Mouse (Mus musculus): ENCODE measurements around the gene Sun2. TPM values are rescaled to one million over a fixed set of nuclear protein-coding genes. Genes with fewer than 3 reads are reported as not detected.

Sun2 gene
- polyA plus RNA-seq, 1 experiment from 2014 or later, result 5.9 TPM

GRCm38 (mm10) chr15:79767327-79767961 is 25.1 kb upstream of the Sun2 start:
- WGBS, result 83% methylated on average over 16 of the region's 16 CpGs
- no peak overlapping the region for H3K9ac ChIP-seq
- H3K4me1 ChIP-seq, result peaks cover 30% of the 10 kb centered on the region
- no peak overlapping the region for H3K4me2 ChIP-seq
- H3K4me3 ChIP-seq (replicated peaks), result no peak overlapping the region
- H3K9me3 ChIP-seq (replicated peaks), result no peaks in the 10 kb centered on the region
- no peaks in the 10 kb centered on the region for H3K27me3 ChIP-seq
- peaks cover 24% of the 10 kb centered on the region for H3K36me3 ChIP-seq
- no peak overlapping the region for H3K27ac ChIP-seq
- ATAC-seq (replicated peaks; ENCODE audit: low FRiP score), result no peak

- Histone ChIP-seq H3K4me3 (replicated peaks) (no peak overlapping the region), H3K27ac (no peak overlapping the region), H3K36me3 (peaks cover 32% of the 10 kb centered on the region), H3K27me3 (no peaks in the 10 kb centered on the region), H3K9ac (no peak overlapping the region), H3K4me2 (no peak overlapping the region), H3K4me1 (peaks cover 30% of the 10 kb centered on the region), H3K9me3 (replicated peaks) (no peaks in the 10 kb centered on the region)
- no peak for ATAC-seq (replicated peaks; ENCODE audit: low FRiP score)
- 88% methylated on average over 10 of the region's 10 CpGs for WGBS
Measured at GRCm38 (mm10) chr15:79766586-79767071, 24.3 kb upstream of the Sun2 start.

DNA sequence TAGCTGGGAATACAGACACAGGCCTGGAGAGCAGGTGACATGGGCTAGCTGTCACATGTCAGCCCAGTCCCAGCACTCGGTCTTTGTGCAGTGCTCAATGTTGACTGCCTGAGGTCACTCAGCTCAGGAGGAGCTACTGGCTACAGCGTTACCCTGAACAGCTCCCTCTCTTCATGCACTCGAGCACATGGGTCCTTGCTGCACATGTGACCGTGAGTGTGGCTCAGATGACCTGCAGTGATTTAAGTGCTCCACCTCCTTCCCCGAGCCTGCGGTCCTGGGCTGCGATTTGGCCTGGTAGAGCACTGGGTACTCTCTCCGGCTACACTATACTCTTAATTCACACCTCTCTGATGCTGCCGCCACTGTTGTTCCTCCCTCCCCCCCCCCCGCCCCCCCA is 23.8 kb upstream of the Sun2 start:
- no peak for ATAC-seq (replicated peaks; ENCODE audit: low FRiP score)
- WGBS, result 26% methylated on average over 10 of the region's 10 CpGs
- peaks cover 32% of the 10 kb centered on the region for H3K36me3 ChIP-seq

GRCm38 (mm10) chr15:79765361-79765760 is 23.0 kb upstream of the Sun2 start:
- Histone ChIP-seq H3K4me3 (replicated peaks) (no peak overlapping the region), H3K4me1 (peaks cover 21% of the 10 kb centered on the region; the same call in 1 of the 2 replicates), H3K9me3 (replicated peaks) (no peaks in the 10 kb centered on the region), H3K4me2 (no peak overlapping the region), H3K27ac (no peak overlapping the region), H3K9ac (no peak overlapping the region), H3K36me3 (peaks cover 35% of the 10 kb centered on the region), H3K27me3 (no peaks in the 10 kb centered on the region)
- 85% methylated on average over 2 of the region's 2 CpGs for WGBS
- ATAC-seq (replicated peaks; ENCODE audit: low FRiP score), result no peak

More for the DNA sequence above, 23.8 kb upstream of the Sun2 start:
- no peaks in the 10 kb centered on the region for H3K27me3 ChIP-seq
- peaks cover 28% of the 10 kb centered on the region for H3K4me1 ChIP-seq
- H3K27ac ChIP-seq, result no peak overlapping the region
- no peak overlapping the region for H3K4me2 ChIP-seq
- H3K4me3 ChIP-seq (replicated peaks), result no peak overlapping the region
- no peaks in the 10 kb centered on the region for H3K9me3 ChIP-seq (replicated peaks)
- H3K9ac ChIP-seq, result no peak overlapping the region

DNA sequence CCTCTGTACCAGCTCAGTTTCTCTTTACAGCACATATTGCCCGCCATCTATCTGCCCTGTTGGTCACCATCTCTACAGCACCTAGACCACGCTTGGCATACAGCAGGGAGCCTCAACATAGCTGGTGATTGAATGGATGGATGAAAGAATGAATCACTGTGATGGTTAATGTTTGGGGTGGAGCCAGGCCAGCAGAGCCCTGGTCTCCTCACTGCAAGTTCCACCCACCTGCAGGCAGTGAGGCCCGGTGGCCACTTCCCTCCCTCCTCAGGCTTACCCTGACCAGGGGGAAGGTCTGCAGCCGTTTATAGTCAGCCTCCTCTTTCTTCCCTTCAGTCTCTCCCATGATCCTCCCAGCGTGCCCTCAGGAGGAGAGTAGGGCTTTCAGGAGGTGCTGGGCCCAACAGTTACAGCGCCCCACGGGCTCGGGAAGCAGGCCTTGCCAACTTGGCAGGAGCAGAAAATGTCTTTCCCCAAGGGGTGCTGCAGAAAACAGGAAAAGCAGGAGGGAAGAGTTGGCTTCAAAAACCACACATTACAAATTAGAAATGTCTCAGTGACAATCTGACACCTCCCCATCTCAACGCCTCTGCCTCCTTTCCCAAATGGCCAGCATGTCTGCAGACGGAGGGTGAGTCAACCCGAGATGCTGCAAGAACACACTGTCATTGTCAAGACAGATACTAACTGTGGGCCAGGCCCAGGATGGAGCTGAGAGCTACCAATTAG is 22.4 kb upstream of the Sun2 start:
- Histone ChIP-seq H3K27ac (no peak overlapping the region), H3K27me3 (no peaks in the 10 kb centered on the region), H3K9me3 (replicated peaks) (no peaks in the 10 kb centered on the region), H3K36me3 (peaks cover 35% of the 10 kb centered on the region), H3K4me1 (peaks cover 21% of the 10 kb centered on the region; the same call in 1 of the 2 replicates), H3K9ac (no peak overlapping the region), H3K4me3 (replicated peaks) (no peak overlapping the region), H3K4me2 (no peak overlapping the region)
- 68% methylated on average over 11 of the region's 11 CpGs for WGBS
- no peak for ATAC-seq (replicated peaks; ENCODE audit: low FRiP score)

GRCm38 (mm10) chr15:79763601-79764246 is 21.4 kb upstream of the Sun2 start:
- H3K4me3 ChIP-seq (replicated peaks), result no peak overlapping the region
- H3K27ac ChIP-seq, result no peak overlapping the region
- 75% methylated on average over 7 of the region's 7 CpGs for WGBS
- H3K9me3 ChIP-seq (replicated peaks), result no peaks in the 10 kb centered on the region
- ATAC-seq (replicated peaks; ENCODE audit: low FRiP score), result no peak; the same call in 1 of the 2 replicates
- no peak overlapping the region for H3K4me2 ChIP-seq
- no peaks in the 10 kb centered on the region for H3K27me3 ChIP-seq
- peaks cover 21% of the 10 kb centered on the region; the same call in 1 of the 2 replicates for H3K4me1 ChIP-seq
- H3K36me3 ChIP-seq, result peaks cover 35% of the 10 kb centered on the region
- H3K9ac ChIP-seq, result no peak overlapping the region

DNA sequence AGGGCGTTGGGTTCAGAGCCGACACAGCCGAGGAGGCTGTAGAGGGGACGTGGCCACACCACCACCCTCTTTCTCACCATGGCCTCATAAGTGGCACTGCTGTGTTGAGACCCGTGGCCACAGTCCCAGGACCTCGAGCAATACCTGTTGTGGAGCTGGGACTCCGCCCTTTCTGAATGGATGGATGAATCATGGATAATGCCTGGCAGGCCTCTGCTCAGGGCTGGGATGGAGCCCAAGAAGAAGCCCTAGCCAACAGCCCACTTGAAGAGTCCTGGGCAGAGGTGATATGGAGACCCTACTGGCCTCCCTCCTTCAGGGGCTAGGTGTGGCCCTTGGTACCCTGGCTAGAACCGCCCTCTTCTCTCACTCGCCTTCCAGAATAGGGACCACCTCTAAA is 20.7 kb upstream of the Sun2 start:
- Histone ChIP-seq H3K4me1 (peaks cover 17% of the 10 kb centered on the region; the same call in 1 of the 2 replicates), H3K36me3 (peaks cover 35% of the 10 kb centered on the region), H3K27me3 (no peaks in the 10 kb centered on the region), H3K4me2 (no peak overlapping the region), H3K9ac (no peak overlapping the region), H3K27ac (no peak overlapping the region), H3K9me3 (replicated peaks) (no peaks in the 10 kb centered on the region), H3K4me3 (replicated peaks) (no peak overlapping the region)
- 92% methylated on average over 9 of the region's 9 CpGs for WGBS
- ATAC-seq (replicated peaks; ENCODE audit: low FRiP score), result no peak

DNA sequence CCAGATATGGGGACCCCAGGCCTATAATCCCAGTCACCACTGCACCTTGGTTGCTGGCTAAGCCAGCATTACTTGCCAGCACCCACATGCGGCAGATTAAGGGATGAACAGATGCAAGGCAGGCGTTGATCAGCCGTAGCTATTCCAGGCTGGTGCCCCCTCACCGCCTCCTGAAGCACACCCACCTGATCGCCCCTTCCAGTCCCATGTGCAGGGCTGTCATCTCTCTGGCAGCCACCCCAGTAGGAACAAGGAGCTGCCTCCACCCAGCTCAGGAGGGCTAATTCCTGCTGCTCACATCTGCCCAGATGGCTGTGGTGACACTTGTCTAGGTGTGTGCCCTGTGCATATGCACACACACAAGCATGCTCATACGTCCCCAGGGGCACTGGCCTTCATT is 18.6 kb upstream of the Sun2 start:
- Histone ChIP-seq H3K27me3 (no peaks in the 10 kb centered on the region), H3K4me1 (peaks cover 14% of the 10 kb centered on the region; the same call in 1 of the 2 replicates), H3K4me2 (no peak overlapping the region), H3K9me3 (replicated peaks) (no peaks in the 10 kb centered on the region), H3K9ac (no peak overlapping the region), H3K4me3 (replicated peaks) (no peak overlapping the region), H3K27ac (no peak overlapping the region), H3K36me3 (peaks cover 35% of the 10 kb centered on the region)
- 92% methylated on average over 6 of the region's 6 CpGs for WGBS
- ATAC-seq (replicated peaks; ENCODE audit: low FRiP score), result no peak

GRCm38 (mm10) chr15:79757118-79757517 is 14.8 kb upstream of the Sun2 start:
- ATAC-seq (replicated peaks; ENCODE audit: low FRiP score), result no peak

GRCm38 (mm10) chr15:79755977-79756625 is 13.8 kb upstream of the Sun2 start:
- no peak overlapping the region for H3K4me2 ChIP-seq
- H3K27ac ChIP-seq, result no peak overlapping the region
- no peak for ATAC-seq (replicated peaks; ENCODE audit: low FRiP score)
- no peak overlapping the region for H3K9ac ChIP-seq
- H3K4me1 ChIP-seq, result 0 out of 2 replicates have a peak, but pooled peaks cover 10% of the 10 kb centered on the region
- H3K4me3 ChIP-seq (replicated peaks), result no peak overlapping the region
- no peaks in the 10 kb centered on the region for H3K27me3 ChIP-seq
- H3K36me3 ChIP-seq, result 0 out of 2 replicates have a peak, but pooled peaks cover 3% of the 10 kb centered on the region
- 77% methylated on average over 8 of the region's 8 CpGs for WGBS
- H3K9me3 ChIP-seq (replicated peaks), result no peaks in the 10 kb centered on the region

More at GRCm38 (mm10) chr15:79757118-79757517, 14.8 kb upstream of the Sun2 start:
- 85% methylated on average over 3 of the region's 3 CpGs for WGBS
- H3K4me1 ChIP-seq, result 0 out of 2 replicates have a peak, but pooled peaks cover 10% of the 10 kb centered on the region
- H3K9ac ChIP-seq, result no peak overlapping the region
- H3K4me2 ChIP-seq, result no peak overlapping the region
- no peaks in the 10 kb centered on the region for H3K9me3 ChIP-seq (replicated peaks)
- no peak overlapping the region for H3K27ac ChIP-seq
- no peaks in the 10 kb centered on the region for H3K27me3 ChIP-seq
- peaks cover 7% of the 10 kb centered on the region; the same call in 1 of the 2 replicates for H3K36me3 ChIP-seq
- no peak overlapping the region for H3K4me3 ChIP-seq (replicated peaks)

GRCm38 (mm10) chr15:79755176-79755575 is 12.8 kb upstream of the Sun2 start:
- Histone ChIP-seq H3K9me3 (replicated peaks) (no peaks in the 10 kb centered on the region), H3K9ac (no peak overlapping the region), H3K4me1 (0 out of 2 replicates have a peak, but pooled peaks cover 10% of the 10 kb centered on the region), H3K27me3 (no peaks in the 10 kb centered on the region), H3K36me3 (no peaks in the 10 kb centered on the region), H3K4me2 (no peak overlapping the region), H3K4me3 (replicated peaks) (no peak overlapping the region), H3K27ac (no peak overlapping the region)
- ATAC-seq (replicated peaks; ENCODE audit: low FRiP score), result no peak
- 82% methylated on average over 4 of the region's 4 CpGs for WGBS
